Mouse (Mus musculus): ENCODE results near the gene Grip1. TPM values are rescaled to one million over a fixed set of nuclear protein-coding genes. Genes with fewer than 3 reads are reported as not detected.

Gene Grip1
- polyA plus RNA-seq, 1 experiment from 2014 or later: 1.8 TPM

DNA sequence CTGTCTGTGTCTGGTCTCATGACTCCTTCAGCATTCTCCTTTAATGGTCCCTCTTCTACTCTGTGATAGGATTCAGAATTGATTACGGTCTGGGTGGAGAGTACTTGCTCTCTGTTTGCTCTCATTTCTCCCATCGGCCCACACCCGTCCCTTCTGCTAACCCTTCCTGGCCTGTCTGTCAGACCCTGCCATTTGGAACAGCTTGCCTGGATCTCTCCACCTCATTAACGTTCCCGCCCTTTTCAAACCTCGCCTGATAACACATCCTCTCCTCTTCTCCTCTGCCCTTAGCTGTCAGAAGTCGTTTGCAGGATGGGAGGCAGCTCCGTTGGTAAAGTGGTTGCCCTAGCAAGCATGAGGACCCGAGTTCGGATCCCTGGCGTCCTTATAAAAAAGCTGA lies 370.9 kb downstream of the Grip1 start:
- H3K4me2 ChIP-seq (ENCODE audit: low read depth, low read length): no peak overlapping the region
- H3K4me1 ChIP-seq (replicated peaks; ENCODE audit: control insufficient read depth, insufficient read depth, low read length): peaks cover 2% of the 10 kb centered on the region; the same call in 1 of the 2 replicates
- H3K36me3 ChIP-seq (ENCODE audit: control insufficient read depth, insufficient read depth, low read length): no peaks in the 10 kb centered on the region
- no peaks in the 10 kb centered on the region for H3K27me3 ChIP-seq (ENCODE audit: control insufficient read depth, insufficient read depth, low read depth, low read length)
- no peaks in the 10 kb centered on the region for H3K9me3 ChIP-seq (ENCODE audit: control insufficient read depth, low read length)
- 0 out of 2 replicates have a peak, but pooled peaks have one; percentile 17 for ATAC-seq (ENCODE audit: low read depth)
- H3K9ac ChIP-seq (ENCODE audit: low read length): no peak overlapping the region
- no peak overlapping the region for H3K4me3 ChIP-seq (ENCODE audit: low read length)
- 32% methylated on average over 11 of the region's 11 CpGs for WGBS
- no peak overlapping the region for H3K27ac ChIP-seq (ENCODE audit: low read length)

DNA sequence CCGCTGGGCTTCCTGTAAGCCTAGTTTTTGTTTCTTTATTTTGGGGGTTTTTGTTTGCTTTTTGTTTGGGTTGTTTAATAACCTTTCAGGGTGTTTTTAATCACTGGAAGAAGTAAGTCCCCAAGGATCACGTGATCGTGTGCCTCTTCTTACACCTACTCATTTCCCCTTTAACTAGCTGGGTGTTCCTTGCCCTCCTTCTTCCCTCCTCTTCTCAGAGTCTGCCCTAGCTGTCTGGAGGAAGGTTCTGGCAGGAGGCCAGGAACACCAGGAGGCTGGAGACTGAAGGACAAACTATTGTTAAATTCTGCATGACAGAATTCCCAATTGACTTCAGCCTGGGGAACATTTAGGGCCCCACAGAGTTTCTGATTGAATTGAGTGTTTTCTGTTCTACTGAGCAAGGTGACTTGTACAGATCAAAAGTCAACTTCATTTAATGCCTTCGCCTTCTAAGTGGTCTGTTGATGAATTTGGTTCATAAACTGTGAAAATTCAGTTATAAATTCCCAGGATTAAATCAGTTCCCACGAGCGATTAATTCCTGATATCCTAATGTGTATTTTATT lies 376.8 kb downstream of the Grip1 start:
- Histone ChIP-seq H3K9me3 (ENCODE audit: control insufficient read depth, low read length) (no peaks in the 10 kb centered on the region), H3K27ac (ENCODE audit: low read length) (no peak overlapping the region), H3K4me1 (replicated peaks; ENCODE audit: control insufficient read depth, insufficient read depth, low read length) (no peaks in the 10 kb centered on the region), H3K36me3 (ENCODE audit: control insufficient read depth, insufficient read depth, low read length) (no peaks in the 10 kb centered on the region), H3K4me3 (ENCODE audit: low read length) (no peak overlapping the region), H3K27me3 (ENCODE audit: control insufficient read depth, insufficient read depth, low read depth, low read length) (no peaks in the 10 kb centered on the region), H3K4me2 (ENCODE audit: low read depth, low read length) (no peak overlapping the region), H3K9ac (ENCODE audit: low read length) (no peak overlapping the region)
- 63% methylated on average over 6 of the region's 6 CpGs for WGBS
- ATAC-seq (ENCODE audit: low read depth): peak; percentile 57; the same call in 1 of the 2 replicates

DNA sequence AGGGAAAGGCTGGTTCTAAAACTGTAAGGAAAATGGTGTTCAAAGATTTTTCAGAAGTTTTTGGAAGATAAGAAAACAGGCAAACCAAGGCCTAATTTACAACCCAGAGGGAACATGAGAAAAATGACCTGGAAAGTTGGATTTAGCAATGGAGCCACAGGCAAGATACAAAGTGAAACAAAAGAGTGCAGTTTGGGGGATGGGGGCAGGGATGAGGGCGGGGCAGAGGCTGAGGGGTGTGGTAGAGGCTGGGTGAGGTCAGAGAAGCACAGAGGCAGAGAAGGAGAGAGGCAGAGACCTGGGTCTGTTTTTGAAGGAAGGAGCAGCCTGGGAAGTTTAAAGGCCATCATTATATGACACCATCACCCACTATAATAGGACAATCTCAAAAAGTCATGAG lies 377.5 kb downstream of the Grip1 start:
- Histone ChIP-seq H3K27ac (ENCODE audit: low read length) (no peak overlapping the region), H3K36me3 (ENCODE audit: control insufficient read depth, insufficient read depth, low read length) (no peaks in the 10 kb centered on the region), H3K27me3 (ENCODE audit: control insufficient read depth, insufficient read depth, low read depth, low read length) (no peaks in the 10 kb centered on the region), H3K4me2 (ENCODE audit: low read depth, low read length) (no peak overlapping the region), H3K9ac (ENCODE audit: low read length) (no peak overlapping the region), H3K4me3 (ENCODE audit: low read length) (no peak overlapping the region), H3K9me3 (ENCODE audit: control insufficient read depth, low read length) (no peaks in the 10 kb centered on the region), H3K4me1 (replicated peaks; ENCODE audit: control insufficient read depth, insufficient read depth, low read length) (no peaks in the 10 kb centered on the region)
- no peak for ATAC-seq (ENCODE audit: low read depth)
- 92% methylated on average over 1 of the region's 1 CpGs for WGBS

GRCm38 (mm10) chr10:119833334-119833733 lies 379.7 kb downstream of the Grip1 start:
- ATAC-seq (ENCODE audit: low read depth): no peak
- H3K36me3 ChIP-seq (ENCODE audit: control insufficient read depth, insufficient read depth, low read length): no peaks in the 10 kb centered on the region
- H3K9me3 ChIP-seq (ENCODE audit: control insufficient read depth, low read length): no peaks in the 10 kb centered on the region
- no peak overlapping the region for H3K27ac ChIP-seq (ENCODE audit: low read length)
- no peak overlapping the region for H3K9ac ChIP-seq (ENCODE audit: low read length)
- H3K4me3 ChIP-seq (ENCODE audit: low read length): no peak overlapping the region
- H3K4me1 ChIP-seq (replicated peaks; ENCODE audit: control insufficient read depth, insufficient read depth, low read length): no peaks in the 10 kb centered on the region
- 88% methylated on average over 5 of the region's 5 CpGs for WGBS
- H3K4me2 ChIP-seq (ENCODE audit: low read depth, low read length): no peak overlapping the region
- no peaks in the 10 kb centered on the region for H3K27me3 ChIP-seq (ENCODE audit: control insufficient read depth, insufficient read depth, low read depth, low read length)

GRCm38 (mm10) chr10:119834122-119834521 lies 380.5 kb downstream of the Grip1 start:
- H3K27me3 ChIP-seq (ENCODE audit: control insufficient read depth, insufficient read depth, low read depth, low read length): no peaks in the 10 kb centered on the region
- no peak overlapping the region for H3K4me2 ChIP-seq (ENCODE audit: low read depth, low read length)
- no peak overlapping the region for H3K27ac ChIP-seq (ENCODE audit: low read length)
- no peak overlapping the region for H3K4me3 ChIP-seq (ENCODE audit: low read length)
- H3K9ac ChIP-seq (ENCODE audit: low read length): no peak overlapping the region
- H3K4me1 ChIP-seq (replicated peaks; ENCODE audit: control insufficient read depth, insufficient read depth, low read length): no peaks in the 10 kb centered on the region
- no peaks in the 10 kb centered on the region for H3K36me3 ChIP-seq (ENCODE audit: control insufficient read depth, insufficient read depth, low read length)
- H3K9me3 ChIP-seq (ENCODE audit: control insufficient read depth, low read length): no peaks in the 10 kb centered on the region
- 69% methylated on average over 4 of the region's 4 CpGs for WGBS
- no peak for ATAC-seq (ENCODE audit: low read depth)

DNA sequence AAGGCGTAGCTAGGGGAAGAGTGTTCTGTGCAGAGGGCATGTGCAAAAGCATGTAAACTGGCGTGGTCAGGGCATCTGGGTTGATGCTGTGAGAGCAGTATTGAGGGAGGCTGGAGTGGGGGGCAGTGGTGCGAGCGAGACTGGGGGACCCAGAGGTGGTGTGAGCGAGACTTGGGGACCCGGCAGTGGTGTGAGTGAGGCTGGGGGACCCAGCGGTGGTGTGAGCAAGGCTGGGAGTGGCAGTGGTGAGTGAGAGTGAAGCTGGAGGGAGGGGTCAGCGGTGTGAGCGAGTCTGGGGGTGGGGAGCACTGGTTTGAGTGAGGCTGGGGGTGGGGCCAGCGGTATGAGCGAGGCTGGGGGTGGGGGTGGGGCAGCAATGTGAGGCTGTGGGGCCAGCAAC lies 386.0 kb downstream of the Grip1 start:
- WGBS: 79% methylated on average over 10 of the region's 11 CpGs
- Histone ChIP-seq H3K9ac (ENCODE audit: low read length) (no peak overlapping the region), H3K9me3 (ENCODE audit: control insufficient read depth, low read length) (no peaks in the 10 kb centered on the region), H3K4me3 (ENCODE audit: low read length) (no peak overlapping the region), H3K27ac (ENCODE audit: low read length) (no peak overlapping the region), H3K27me3 (ENCODE audit: control insufficient read depth, insufficient read depth, low read depth, low read length) (no peaks in the 10 kb centered on the region), H3K4me1 (replicated peaks; ENCODE audit: control insufficient read depth, insufficient read depth, low read length) (no peaks in the 10 kb centered on the region), H3K4me2 (ENCODE audit: low read depth, low read length) (no peak overlapping the region), H3K36me3 (ENCODE audit: control insufficient read depth, insufficient read depth, low read length) (no peaks in the 10 kb centered on the region)
- no peak for ATAC-seq (ENCODE audit: low read depth)

- WGBS: 77% methylated on average over 4 of the region's 4 CpGs
Observed at GRCm38 (mm10) chr10:119842004-119842403, 388.4 kb downstream of the Grip1 start.

DNA sequence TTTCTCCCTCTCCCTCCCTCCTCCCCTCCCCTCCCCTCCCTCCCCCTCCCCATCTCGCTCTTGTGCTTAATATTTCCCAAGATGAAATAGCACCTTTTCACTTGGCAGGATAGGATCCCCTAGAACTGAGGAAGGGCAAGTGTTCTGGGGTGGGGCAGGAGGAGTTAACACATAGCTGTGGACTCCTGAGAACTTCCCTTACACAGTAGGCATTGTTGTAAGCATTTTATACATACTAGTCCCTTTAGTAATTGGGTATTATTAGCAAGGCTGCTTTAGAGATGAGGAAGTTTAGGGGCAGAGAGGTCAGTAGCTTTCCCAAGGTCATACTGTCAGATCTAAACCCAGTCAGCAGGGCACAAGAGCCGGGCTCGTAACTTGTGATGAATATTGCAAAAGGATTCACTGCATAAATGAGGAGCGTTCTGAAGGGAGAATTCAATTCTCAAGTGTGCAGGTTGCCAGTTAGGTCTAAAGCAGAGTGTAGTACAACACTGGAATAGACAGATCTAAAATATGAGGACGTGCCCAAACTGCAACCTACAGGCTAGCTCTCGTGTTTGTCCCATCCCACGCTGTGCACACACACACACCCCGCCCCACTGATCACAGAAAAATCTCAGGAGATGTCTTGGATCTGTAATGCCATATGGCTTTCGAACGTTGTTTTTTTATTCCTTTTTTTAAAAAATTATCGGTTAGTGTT lies 392.2 kb downstream of the Grip1 start:
- no peak for ATAC-seq (ENCODE audit: low read depth)
- H3K36me3 ChIP-seq (ENCODE audit: control insufficient read depth, insufficient read depth, low read length): no peaks in the 10 kb centered on the region
- no peak overlapping the region for H3K4me3 ChIP-seq (ENCODE audit: low read length)

More at GRCm38 (mm10) chr10:119842004-119842403, 388.4 kb downstream of the Grip1 start:
- no peak overlapping the region for H3K9ac ChIP-seq (ENCODE audit: low read length)
- no peaks in the 10 kb centered on the region for H3K9me3 ChIP-seq (ENCODE audit: control insufficient read depth, low read length)
- no peak overlapping the region for H3K4me3 ChIP-seq (ENCODE audit: low read length)
- H3K4me2 ChIP-seq (ENCODE audit: low read depth, low read length): no peak overlapping the region
- no peaks in the 10 kb centered on the region for H3K4me1 ChIP-seq (replicated peaks; ENCODE audit: control insufficient read depth, insufficient read depth, low read length)
- H3K27me3 ChIP-seq (ENCODE audit: control insufficient read depth, insufficient read depth, low read depth, low read length): no peaks in the 10 kb centered on the region
- H3K27ac ChIP-seq (ENCODE audit: low read length): no peak overlapping the region
- H3K36me3 ChIP-seq (ENCODE audit: control insufficient read depth, insufficient read depth, low read length): no peaks in the 10 kb centered on the region
- no peak for ATAC-seq (ENCODE audit: low read depth)

GRCm38 (mm10) chr10:119851594-119851993 lies 398.0 kb downstream of the Grip1 start:
- H3K4me2 ChIP-seq (ENCODE audit: low read depth, low read length): no peak overlapping the region
- no peaks in the 10 kb centered on the region for H3K4me1 ChIP-seq (replicated peaks; ENCODE audit: control insufficient read depth, insufficient read depth, low read length)
- H3K27me3 ChIP-seq (ENCODE audit: control insufficient read depth, insufficient read depth, low read depth, low read length): no peaks in the 10 kb centered on the region
- no peaks in the 10 kb centered on the region for H3K36me3 ChIP-seq (ENCODE audit: control insufficient read depth, insufficient read depth, low read length)
- H3K9me3 ChIP-seq (ENCODE audit: control insufficient read depth, low read length): no peaks in the 10 kb centered on the region
- 86% methylated on average over 11 of the region's 11 CpGs for WGBS
- H3K4me3 ChIP-seq (ENCODE audit: low read length): no peak overlapping the region
- no peak overlapping the region for H3K27ac ChIP-seq (ENCODE audit: low read length)
- no peak for ATAC-seq (ENCODE audit: low read depth)
- no peak overlapping the region for H3K9ac ChIP-seq (ENCODE audit: low read length)

More for the DNA sequence above, 392.2 kb downstream of the Grip1 start:
- Histone ChIP-seq H3K27ac (ENCODE audit: low read length) (no peak overlapping the region), H3K9ac (ENCODE audit: low read length) (no peak overlapping the region), H3K9me3 (ENCODE audit: control insufficient read depth, low read length) (no peaks in the 10 kb centered on the region), H3K27me3 (ENCODE audit: control insufficient read depth, insufficient read depth, low read depth, low read length) (no peaks in the 10 kb centered on the region), H3K4me1 (replicated peaks; ENCODE audit: control insufficient read depth, insufficient read depth, low read length) (no peaks in the 10 kb centered on the region), H3K4me2 (ENCODE audit: low read depth, low read length) (no peak overlapping the region)
- 84% methylated on average over 11 of the region's 11 CpGs for WGBS
